Mouse (Mus musculus) limb, embryonic 14.5 days (tissue): Measurements from ENCODE around the gene Agtr1a. TPM values are rescaled to one million over a fixed set of nuclear protein-coding genes. Genes with fewer than 3 reads are reported as not detected.

Experiments used
- ATAC-seq: fragments of 200-750 bp; cut with Nextera tagmentation; 2 replicates; pipeline ENCODE4 v1.8.0; 2017; ENCODE audit warnings: low read depth, moderate number of reproducible peaks, moderate TSS enrichment; ENCODE audit not compliant: low FRiP score
- DNase-seq: peaks from one replicate; pipeline ENCODE4 v3.0.0-alpha.2; 2015; ENCODE audit warnings: low spot score
- H3K27ac ChIP-seq: fragments of 300-500 bp; sonication (generic); replicated peaks from 2 replicates; pipeline ENCODE4 v1.5.1; 2014; ENCODE audit warnings: low read depth, mild to moderate bottlenecking, low read length, moderate library complexity, mixed read lengths
- H3K27me3 ChIP-seq: fragments of 300-500 bp; sonication (generic); 2 replicates; pipeline ENCODE4 v1.6.1; 2014; ENCODE audit warnings: low read length, mixed read lengths; ENCODE audit not compliant: control insufficient read depth, insufficient read depth
- H3K36me3 ChIP-seq: fragments of 300-500 bp; sonication (generic); 2 replicates; pipeline ENCODE4 v1.6.1; 2014; ENCODE audit warnings: mild to moderate bottlenecking, low read length, moderate library complexity, mixed read lengths; ENCODE audit not compliant: control insufficient read depth, insufficient read depth
- H3K4me1 ChIP-seq: fragments of 300-500 bp; sonication (generic); 2 replicates; pipeline ENCODE4 v1.6.1; 2014; ENCODE audit warnings: antibody characterized with exemption, low read length, mixed read lengths; ENCODE audit not compliant: control insufficient read depth, insufficient read depth
- H3K4me2 ChIP-seq: fragments of 300-500 bp; sonication (generic); replicated peaks from 2 replicates; pipeline ENCODE4 v1.6.1; 2014; ENCODE audit warnings: low read depth, mild to moderate bottlenecking, low read length, moderate library complexity; ENCODE audit not compliant: severe bottlenecking
- H3K4me3 ChIP-seq: fragments of 300-500 bp; sonication (generic); replicated peaks from 2 replicates; pipeline ENCODE4 v1.5.1; 2014; ENCODE audit warnings: low read length
- H3K9ac ChIP-seq: fragments of 300-500 bp; sonication (generic); 2 replicates; pipeline ENCODE4 v1.6.1; 2014; ENCODE audit warnings: mild to moderate bottlenecking, low read depth, low read length, moderate library complexity; ENCODE audit not compliant: severe bottlenecking
- H3K9me3 ChIP-seq: fragments of 300-500 bp; sonication (generic); 2 replicates; pipeline ENCODE4 v1.6.1; 2016; ENCODE audit warnings: low read length; ENCODE audit not compliant: control insufficient read depth
- POLR2A ChIP-seq: fragments of 200-500 bp; IDR thresholded peaks from 2 replicates; pipeline ENCODE4 v1.8.0; 2012; ENCODE audit warnings: inconsistent platforms, mild to moderate bottlenecking, moderate library complexity, borderline replicate concordance; ENCODE audit not compliant: insufficient read depth, insufficient read length; ENCODE audit errors: extremely low read depth
- WGBS: fragments of 180-500 bp; shearing (Covaris S2); extraction: QIAGEN DNeasy Blood & Tissue Kit; methylation state at CpG from one replicate; pipeline ENCODE4 v1.1.7; 2014; 5-methylcytosine and 5-hydroxymethylcytosine counted together
- polyA plus RNA-seq, 2 experiments: library from polyadenylated mRNA; depleted of rRNA in 1 of 2; stranded (reverse) in 1 of 2; unstranded in 1 of 2; fragments of >200 nt; fragmentation: Nextera tagmentation in 1 of 2; extraction: Ambion mirVana in 1 of 2; gene quantifications; 2 replicates each; pipeline versions ENCODE4 v1.2.1 to v1.2.3; 2012 to 2014

Gene Agtr1a
- polyA plus RNA-seq, 2 experiments = 9.2 to 18.9 TPM

GRCm38 (mm10) chr13:30354991-30355580 lies 18.8 kb downstream of the Agtr1a start:
- H3K36me3 ChIP-seq = no peaks in the 10 kb centered on the region
- DNase-seq (no peak), ATAC-seq (no peak)
- no peak overlapping the region for H3K9ac ChIP-seq
- H3K9me3 ChIP-seq = no peaks in the 10 kb centered on the region
- H3K4me2 ChIP-seq = no peak overlapping the region
- TF ChIP-seq POLR2A = no peak
- H3K27me3 ChIP-seq = no peaks in the 10 kb centered on the region
- no peak overlapping the region for H3K4me3 ChIP-seq
- no peaks in the 10 kb centered on the region for H3K4me1 ChIP-seq
- H3K27ac ChIP-seq = no peak overlapping the region
- 92% methylated on average over 6 of the region's 6 CpGs for WGBS

GRCm38 (mm10) chr13:30355979-30356378 lies 19.7 kb downstream of the Agtr1a start:
- no peak overlapping the region for H3K4me2 ChIP-seq
- no peak overlapping the region for H3K27ac ChIP-seq
- no peak overlapping the region for H3K9ac ChIP-seq
- H3K27me3 ChIP-seq = no peaks in the 10 kb centered on the region
- TF ChIP-seq POLR2A = no peak
- ATAC-seq (no peak), DNase-seq (no peak)
- WGBS = 69% methylated on average over 2 of the region's 2 CpGs
- no peak overlapping the region for H3K4me3 ChIP-seq
- H3K4me1 ChIP-seq = no peaks in the 10 kb centered on the region
- H3K9me3 ChIP-seq = no peaks in the 10 kb centered on the region
- H3K36me3 ChIP-seq = no peaks in the 10 kb centered on the region

GRCm38 (mm10) chr13:30358456-30359168 lies 22.4 kb downstream of the Agtr1a start:
- Histone ChIP-seq H3K4me2 (no peak overlapping the region), H3K9ac (no peak overlapping the region), H3K27ac (no peak overlapping the region), H3K36me3 (no peaks in the 10 kb centered on the region), H3K27me3 (no peaks in the 10 kb centered on the region), H3K4me3 (no peak overlapping the region), H3K4me1 (no peaks in the 10 kb centered on the region), H3K9me3 (no peaks in the 10 kb centered on the region)
- 60% methylated on average over 4 of the region's 4 CpGs for WGBS
- DNase-seq (no peak), ATAC-seq (no peak)
- TF ChIP-seq POLR2A = no peak

GRCm38 (mm10) chr13:30359886-30360285 lies 23.6 kb downstream of the Agtr1a start:
- DNase-seq (no peak), ATAC-seq (no peak)
- Histone ChIP-seq H3K4me3 (no peak overlapping the region), H3K4me2 (no peak overlapping the region), H3K36me3 (no peaks in the 10 kb centered on the region), H3K9ac (no peak overlapping the region), H3K9me3 (no peaks in the 10 kb centered on the region), H3K27me3 (no peaks in the 10 kb centered on the region), H3K27ac (no peak overlapping the region), H3K4me1 (no peaks in the 10 kb centered on the region; the same call in 1 of the 2 replicates)
- 77% methylated on average over 2 of the region's 2 CpGs for WGBS
- TF ChIP-seq POLR2A = no peak

- Histone ChIP-seq H3K9me3 (no peaks in the 10 kb centered on the region), H3K9ac (no peak overlapping the region), H3K27ac (no peak overlapping the region), H3K4me3 (no peak overlapping the region), H3K27me3 (no peaks in the 10 kb centered on the region), H3K36me3 (no peaks in the 10 kb centered on the region), H3K4me1 (no peaks in the 10 kb centered on the region; the same call in 1 of the 2 replicates), H3K4me2 (no peak overlapping the region)
- TF ChIP-seq POLR2A = no peak
- DNase-seq (no peak), ATAC-seq (no peak)
- 21% methylated on average over 5 of the region's 5 CpGs for WGBS
Measured at GRCm38 (mm10) chr13:30361002-30361401, 24.8 kb downstream of the Agtr1a start.
